Mouse (Mus musculus) lung, postnatal 0 days (tissue): ENCODE measurements around the gene Unc119.

Experiments
- CTCF ChIP-seq: IDR thresholded peaks from 2 replicates; pipeline ENCODE4 v1.5.1; 2016; ENCODE audit warnings: antibody characterized with exemption, mild to moderate bottlenecking
- EP300 ChIP-seq: IDR thresholded peaks from 2 replicates; pipeline ENCODE4 v1.6.1; 2016; ENCODE audit warnings: antibody characterized with exemption, mild to moderate bottlenecking, control low read depth

GRCm38 (mm10) chr11:78322860-78323259 is 20.4 kb upstream of the Unc119 start, which contains the start of gene Aldoc:
- no peak for TF ChIP-seq CTCF
- TF ChIP-seq EP300, result no peak
